8 mouse cellular contexts compared by ENCODE assay signal in genomic region chr7:4659911-4660443, GRCm38 (mm10). TPM values are rescaled to one million over a fixed set of nuclear protein-coding genes. Genes with fewer than 3 reads are reported as not detected.
DNase-seq lines count a peak whose midpoint lies in the region; ATAC-seq lines count a peak whose summit lies in the region.

No protein-coding gene starts in this region.

- H3K4me1 ChIP-seq in kidney, embryonic 15.5 days, result peaks cover 41% of the 10 kb centered on the region
- H3K4me1 ChIP-seq in embryonic facial prominence, embryonic 10.5 days, result peaks cover 38% of the 10 kb centered on the region
- peaks cover 44% of the 10 kb centered on the region for H3K4me1 ChIP-seq in hindbrain, embryonic 13.5 days (replicated peaks)
- peaks cover 28% of the 10 kb centered on the region for H3K4me1 ChIP-seq in midbrain, embryonic 14.5 days (ENCODE audit: control insufficient read depth, insufficient read depth, low read length)

- peaks cover 26% of the 10 kb centered on the region for H3K36me3 ChIP-seq in kidney, embryonic 15.5 days
- peaks cover 38% of the 10 kb centered on the region for H3K36me3 ChIP-seq in embryonic facial prominence, embryonic 10.5 days (replicated peaks)
- H3K36me3 ChIP-seq in hindbrain, embryonic 13.5 days, result peaks cover 28% of the 10 kb centered on the region
- peaks cover 22% of the 10 kb centered on the region for H3K36me3 ChIP-seq in midbrain, embryonic 14.5 days (ENCODE audit: control insufficient read depth, insufficient read depth, low read length)

- H3K27me3 ChIP-seq in kidney, embryonic 15.5 days, result no peaks in the 10 kb centered on the region
- H3K27me3 ChIP-seq in embryonic facial prominence, embryonic 10.5 days (replicated peaks; ENCODE audit: low read depth, poor library complexity, severe bottlenecking), result no peaks in the 10 kb centered on the region
- H3K27me3 ChIP-seq in hindbrain, embryonic 13.5 days, result no peaks in the 10 kb centered on the region
- H3K27me3 ChIP-seq in midbrain, embryonic 14.5 days (ENCODE audit: control insufficient read depth, insufficient read depth, low read length), result no peaks in the 10 kb centered on the region

- H3K27ac ChIP-seq in kidney, embryonic 15.5 days, result peak overlapping the region; percentile 95
- peak overlapping the region; percentile 95 for H3K27ac ChIP-seq in embryonic facial prominence, embryonic 10.5 days (replicated peaks)
- peak overlapping the region; percentile 90 for H3K27ac ChIP-seq in hindbrain, embryonic 13.5 days
- H3K27ac ChIP-seq in midbrain, embryonic 14.5 days (replicated peaks; ENCODE audit: low read depth, low read length), result peak overlapping the region; percentile 95

- peak overlapping the region; percentile 61; the same call in 1 of the 2 replicates for H3K9ac ChIP-seq in kidney, embryonic 15.5 days
- peak overlapping the region; percentile 95 for H3K9ac ChIP-seq in hindbrain, embryonic 13.5 days
- peak overlapping the region; percentile 89; the same call in 1 of the 2 replicates for H3K9ac ChIP-seq in midbrain, embryonic 14.5 days (replicated peaks; ENCODE audit: low read length)

- no peaks in the 10 kb centered on the region for H3K9me3 ChIP-seq in kidney, embryonic 15.5 days (replicated peaks)
- no peaks in the 10 kb centered on the region for H3K9me3 ChIP-seq in embryonic facial prominence, embryonic 10.5 days
- H3K9me3 ChIP-seq in hindbrain, embryonic 13.5 days, result no peaks in the 10 kb centered on the region
- H3K9me3 ChIP-seq in midbrain, embryonic 14.5 days (ENCODE audit: control insufficient read depth, low read length), result no peaks in the 10 kb centered on the region

- H3K4me3 ChIP-seq in kidney, embryonic 15.5 days (replicated peaks), result peak overlapping the region; percentile 76
- peak overlapping the region; percentile 89 for H3K4me3 ChIP-seq in embryonic facial prominence, embryonic 10.5 days
- H3K4me3 ChIP-seq in hindbrain, embryonic 13.5 days, result peak overlapping the region; percentile 90
- H3K4me3 ChIP-seq in midbrain, embryonic 14.5 days (replicated peaks; ENCODE audit: low read depth, low read length), result peak overlapping the region; percentile 88

- ATAC-seq in kidney, embryonic 15.5 days (replicated peaks; ENCODE audit: low FRiP score), result no peak
- no peak for ATAC-seq in hindbrain, embryonic 13.5 days (ENCODE audit: low FRiP score)
- ATAC-seq in midbrain, embryonic 14.5 days (ENCODE audit: low FRiP score, low TSS enrichment), result no peak

- peak overlapping the region; percentile 87 for H3K4me2 ChIP-seq in kidney, embryonic 15.5 days
- peak overlapping the region; percentile 94 for H3K4me2 ChIP-seq in hindbrain, embryonic 13.5 days
- peak overlapping the region; percentile 94 for H3K4me2 ChIP-seq in midbrain, embryonic 14.5 days (ENCODE audit: low read length)

- WGBS in kidney, embryonic 15.5 days, result 53% methylated on average over 3 of the region's 3 CpGs
- 72% methylated on average over 3 of the region's 3 CpGs for WGBS in embryonic facial prominence, embryonic 10.5 days
- 55% methylated on average over 3 of the region's 3 CpGs for WGBS in hindbrain, embryonic 13.5 days
- 44% methylated on average over 3 of the region's 3 CpGs for WGBS in midbrain, embryonic 14.5 days

- DNase-seq in kidney, postnatal 14 days, result no peak
- DNase-seq in embryonic facial prominence, embryonic 10.5 days (ENCODE audit: low spot score), result no peak
- peak; percentile 7 for DNase-seq in midbrain, embryonic 14.5 days
- DNase-seq in MN1 (ENCODE audit: low spot score), result no peak
- DNase-seq in layer of hippocampus, adult 9-11 months, result no peak
- no peak for DNase-seq in spleen, adult 18-20 months

RNA-seq across cellular contexts. Expression of gene Ppp6r1, which starts 1.2 kb away (rescaled TPM):
- 7.4 and 7.8 TPM in 2 replicates for polyA plus RNA-seq in kidney, embryonic 15.5 days (2015; fragmentation: Nextera tagmentation; extraction: Ambion mirVana)
- 9.3 and 11.0 TPM in 2 replicates for polyA plus RNA-seq in embryonic facial prominence, embryonic 10.5 days (2016; fragmentation: Nextera tagmentation; extraction: Ambion mirVana)
- polyA plus RNA-seq in hindbrain, embryonic 13.5 days (2015; fragmentation: Nextera tagmentation; extraction: Ambion mirVana), result 9.7 and 12.4 TPM in 2 replicates
- 8.7 and 11.2 TPM in 2 replicates for polyA plus RNA-seq in midbrain, embryonic 14.5 days (2014; fragmentation: Nextera tagmentation; extraction: Ambion mirVana)

RNA-seq across cellular contexts. Expression of gene Hspbp1, which starts 24.9 kb away (rescaled TPM):
- 112 and 119 TPM in 2 replicates for polyA plus RNA-seq in kidney, embryonic 15.5 days (2015; fragmentation: Nextera tagmentation; extraction: Ambion mirVana)
- polyA plus RNA-seq in embryonic facial prominence, embryonic 10.5 days (2016; fragmentation: Nextera tagmentation; extraction: Ambion mirVana), result 131 and 136 TPM in 2 replicates
- 128 and 137 TPM in 2 replicates for polyA plus RNA-seq in hindbrain, embryonic 13.5 days (2015; fragmentation: Nextera tagmentation; extraction: Ambion mirVana)
- 136 and 169 TPM in 2 replicates for polyA plus RNA-seq in midbrain, embryonic 14.5 days (2014; fragmentation: Nextera tagmentation; extraction: Ambion mirVana)

RNA-seq across cellular contexts. Expression of gene Tmem86b, which starts 28.8 kb away (rescaled TPM):
- polyA plus RNA-seq in kidney, embryonic 15.5 days (2015; fragmentation: Nextera tagmentation; extraction: Ambion mirVana), result 1.5 and 1.6 TPM in 2 replicates
- 1.9 and 2.1 TPM in 2 replicates for polyA plus RNA-seq in embryonic facial prominence, embryonic 10.5 days (2016; fragmentation: Nextera tagmentation; extraction: Ambion mirVana)
- polyA plus RNA-seq in hindbrain, embryonic 13.5 days (2015; fragmentation: Nextera tagmentation; extraction: Ambion mirVana), result 3.5 and 3.8 TPM in 2 replicates
- polyA plus RNA-seq in midbrain, embryonic 14.5 days (2014; fragmentation: Nextera tagmentation; extraction: Ambion mirVana), result 3.2 and 3.7 TPM in 2 replicates

RNA-seq across cellular contexts. Expression of gene Brsk1, which starts 30.4 kb away (rescaled TPM):
- polyA plus RNA-seq in kidney, embryonic 15.5 days (2015; fragmentation: Nextera tagmentation; extraction: Ambion mirVana), result 1.1 and 1.6 TPM in 2 replicates
- 2.0 and 2.2 TPM in 2 replicates for polyA plus RNA-seq in embryonic facial prominence, embryonic 10.5 days (2016; fragmentation: Nextera tagmentation; extraction: Ambion mirVana)
- polyA plus RNA-seq in hindbrain, embryonic 13.5 days (2015; fragmentation: Nextera tagmentation; extraction: Ambion mirVana), result 7.2 and 7.5 TPM in 2 replicates
- 10.0 and 10.8 TPM in 2 replicates for polyA plus RNA-seq in midbrain, embryonic 14.5 days (2014; fragmentation: Nextera tagmentation; extraction: Ambion mirVana)

RNA-seq across cellular contexts. Expression of gene Ptprh, which starts 56.1 kb away (rescaled TPM):
- 0.08 TPM in 1 of 2 replicates, not detected in the other for polyA plus RNA-seq in kidney, embryonic 15.5 days (2015; fragmentation: Nextera tagmentation; extraction: Ambion mirVana)
- polyA plus RNA-seq in embryonic facial prominence, embryonic 10.5 days (2016; fragmentation: Nextera tagmentation; extraction: Ambion mirVana), result not detected in 2 replicates
- polyA plus RNA-seq in hindbrain, embryonic 13.5 days (2015; fragmentation: Nextera tagmentation; extraction: Ambion mirVana), result 0.71 and 0.97 TPM in 2 replicates
- 0.09 and 0.13 TPM in 2 replicates for polyA plus RNA-seq in midbrain, embryonic 14.5 days (2014; fragmentation: Nextera tagmentation; extraction: Ambion mirVana)
